In the genomic region with DNA sequence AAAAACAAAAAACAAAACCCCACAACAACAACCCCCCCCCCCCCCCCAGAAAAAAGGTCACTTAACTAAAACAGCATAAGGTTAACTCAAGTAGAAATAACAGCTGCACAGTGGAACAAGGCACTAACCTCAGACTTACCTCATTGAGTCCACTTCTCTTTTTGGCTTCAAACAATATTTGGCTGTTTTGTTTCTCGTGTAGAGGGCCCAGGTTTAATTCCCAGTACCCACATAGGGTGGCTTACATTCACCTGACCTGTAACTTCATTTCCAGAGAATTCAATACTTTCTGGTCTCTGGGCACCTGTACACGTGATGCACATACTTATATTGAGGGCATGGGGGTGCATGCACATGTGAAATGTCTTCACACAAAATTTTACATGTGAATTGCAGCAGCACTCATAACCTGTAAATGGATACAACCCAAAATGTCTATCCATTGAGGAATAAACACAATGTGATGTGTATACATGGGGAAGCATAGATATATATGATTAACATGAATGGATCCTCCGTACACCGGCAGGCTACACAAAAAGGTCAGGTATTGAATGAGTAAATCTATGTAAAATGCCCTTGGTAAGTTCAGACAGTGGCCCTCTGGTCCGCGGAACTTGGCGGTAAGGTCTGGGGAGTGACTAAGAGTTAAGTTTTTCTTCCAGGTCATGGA, we compare ENCODE assay signal across 9 mouse cellular contexts. TPM values are rescaled to one million over a fixed set of nuclear protein-coding genes. Genes with fewer than 3 reads are reported as not detected.
A peak's percentile ranks its signal among the peaks of the same experiment; 100 is the strongest.
DNase-seq lines count a peak whose midpoint lies in the region; ATAC-seq and TF ChIP-seq lines count a peak whose summit lies in the region.
"Had no signal": no experiment of that assay in that cellular context is flagged by ENCODE, and none has a peak within 500 bp of the region (broad histone marks: within the 10 kb centered on the region; RNA-seq: fewer than 3 reads in every experiment).

No protein-coding gene starts in this region.

- H3K9ac ChIP-seq in heart, embryonic 14.5 days (ENCODE audit: low read length) = no peak overlapping the region
- H3K9ac ChIP-seq in ES-Bruce4 (ENCODE audit: low read depth, poor library complexity, severe bottlenecking) = peak overlapping the region; percentile 73; the same call in 1 of the 2 replicates
- no peak overlapping the region for H3K9ac ChIP-seq in embryonic facial prominence, embryonic 14.5 days (ENCODE audit: low read depth, low read length)
- H3K9ac ChIP-seq in midbrain, embryonic 11.5 days (ENCODE audit: low read length) = no peak overlapping the region

- H3K9me3 ChIP-seq in heart, embryonic 14.5 days (ENCODE audit: control insufficient read depth, low read length) = no peaks in the 10 kb centered on the region
- no peaks in the 10 kb centered on the region for H3K9me3 ChIP-seq in ES-Bruce4 (replicated peaks; ENCODE audit: control insufficient read depth, insufficient read depth, low read length, poor library complexity, severe bottlenecking)
- no peaks in the 10 kb centered on the region for H3K9me3 ChIP-seq in embryonic facial prominence, embryonic 14.5 days (ENCODE audit: control insufficient read depth, low read length)
- H3K9me3 ChIP-seq in midbrain, embryonic 11.5 days (ENCODE audit: control insufficient read depth, low read length) = no peaks in the 10 kb centered on the region

- no peak for TF ChIP-seq POLR2A in ES-Bruce4 (IDR thresholded peaks at IDR 0.05; ENCODE audit: insufficient read depth, low read length)

- peaks cover 28% of the 10 kb centered on the region for H3K36me3 ChIP-seq in heart, embryonic 14.5 days (ENCODE audit: control insufficient read depth, insufficient read depth, low read length)
- peaks cover 32% of the 10 kb centered on the region for H3K36me3 ChIP-seq in ES-Bruce4 (ENCODE audit: control insufficient read depth, insufficient read depth, low read length, poor library complexity, severe bottlenecking)
- H3K36me3 ChIP-seq in embryonic facial prominence, embryonic 14.5 days (ENCODE audit: control insufficient read depth, insufficient read depth, low read length) = peaks cover 24% of the 10 kb centered on the region
- H3K36me3 ChIP-seq in midbrain, embryonic 11.5 days (ENCODE audit: control insufficient read depth, insufficient read depth, low read length) = peaks cover 9% of the 10 kb centered on the region; the same call in 1 of the 2 replicates

- intact Hi-C loops in heart, postnatal 10 days (cut with DNase I) = no loop called here
- intact Hi-C loops in left cerebral cortex, postnatal 25 days (cut with DNase I) = no loop called here

- no peak for TF ChIP-seq EP300 in ES-Bruce4 (IDR thresholded peaks at IDR 0.05; ENCODE audit: insufficient read depth, low read depth, low read length)

- H3K4me3 ChIP-seq in heart, embryonic 14.5 days (ENCODE audit: control insufficient read depth in 1 of 2, insufficient read depth in 1 of 2, low read depth in 1 of 2, low read length in 2 of 2) = no peak overlapping the region
- H3K4me3 ChIP-seq in ES-Bruce4 (ENCODE audit: low read depth, low read length) = peak overlapping the region; percentile 43
- peak overlapping the region; percentile 70 for H3K4me3 ChIP-seq in embryonic facial prominence, embryonic 14.5 days (ENCODE audit: low read depth, low read length)
- no peak overlapping the region for H3K4me3 ChIP-seq in midbrain, embryonic 11.5 days (ENCODE audit: low read depth, low read length)

- peaks cover 26 to 48% of the 10 kb centered on the region in 2 experiments for H3K4me1 ChIP-seq in heart, embryonic 14.5 days (ENCODE audit: control insufficient read depth in 2 of 2, insufficient read depth in 2 of 2, low read length in 2 of 2)
- H3K4me1 ChIP-seq in ES-Bruce4 (ENCODE audit: control insufficient read depth, insufficient read depth, low read length) = no peaks in the 10 kb centered on the region
- H3K4me1 ChIP-seq in embryonic facial prominence, embryonic 14.5 days (ENCODE audit: control insufficient read depth, insufficient read depth, low read length) = peaks cover 21% of the 10 kb centered on the region
- peaks cover 22% of the 10 kb centered on the region for H3K4me1 ChIP-seq in midbrain, embryonic 11.5 days (ENCODE audit: control insufficient read depth, insufficient read depth, low read length)

- ATAC-seq in heart, embryonic 14.5 days (ENCODE audit: insufficient number of reproducible peaks, insufficient read depth, low FRiP score, low read depth) = no peak
- ATAC-seq in embryonic facial prominence, embryonic 14.5 days (ENCODE audit: low read depth) = no peak
- ATAC-seq in midbrain, embryonic 11.5 days (ENCODE audit: low FRiP score) = no peak

- peak overlapping the region; percentile 85 for H3K4me2 ChIP-seq in heart, embryonic 14.5 days (ENCODE audit: low read length)
- peak overlapping the region; percentile 93; the same call in 1 of the 2 replicates for H3K4me2 ChIP-seq in embryonic facial prominence, embryonic 14.5 days (ENCODE audit: low read depth, low read length)
- peak overlapping the region; percentile 93; the same call in 1 of the 2 replicates for H3K4me2 ChIP-seq in midbrain, embryonic 11.5 days

- WGBS in heart, embryonic 14.5 days = 18% methylated on average over 7 of the region's 7 CpGs
- WGBS in embryonic facial prominence, embryonic 14.5 days = 15% methylated on average over 7 of the region's 7 CpGs
- WGBS in midbrain, embryonic 11.5 days = 13% methylated on average over 7 of the region's 7 CpGs

- no peak overlapping the region for H3K27ac ChIP-seq in heart, embryonic 14.5 days (replicated peaks in 1 of 2; ENCODE audit: control insufficient read depth in 1 of 2, insufficient read depth in 1 of 2, low read depth in 2 of 2, low read length in 2 of 2)
- no peak overlapping the region for H3K27ac ChIP-seq in ES-Bruce4 (ENCODE audit: insufficient read depth, low read length)
- peak overlapping the region; percentile 58 for H3K27ac ChIP-seq in embryonic facial prominence, embryonic 14.5 days (replicated peaks; ENCODE audit: low read depth, low read length)
- H3K27ac ChIP-seq in midbrain, embryonic 11.5 days (ENCODE audit: low read depth, low read length) = no peak overlapping the region

- H3K27me3 ChIP-seq in heart, embryonic 14.5 days (ENCODE audit: control insufficient read depth, insufficient read depth, low read length) = no peaks in the 10 kb centered on the region
- no peaks in the 10 kb centered on the region for H3K27me3 ChIP-seq in ES-Bruce4 (ENCODE audit: control insufficient read depth, insufficient read depth, low read length, poor library complexity, severe bottlenecking)
- H3K27me3 ChIP-seq in embryonic facial prominence, embryonic 14.5 days (replicated peaks; ENCODE audit: control insufficient read depth, insufficient read depth, low read length) = no peaks in the 10 kb centered on the region
- no peaks in the 10 kb centered on the region for H3K27me3 ChIP-seq in midbrain, embryonic 11.5 days (ENCODE audit: control insufficient read depth, insufficient read depth, low read length)

- no peak for TF ChIP-seq CTCF in ES-Bruce4 (IDR thresholded peaks at IDR 0.05; ENCODE audit: low read depth, low read length)

- DNase-seq in heart, postnatal 10 days = no peak
- DNase-seq in embryonic facial prominence, embryonic 14.5 days (ENCODE audit: low spot score) = no peak
- peak; percentile 85 for DNase-seq in midbrain, embryonic 11.5 days (ENCODE audit: low spot score, missing footprints)
- no peak for DNase-seq in layer of hippocampus, postnatal 36 days
- DNase-seq in right cerebral cortex, postnatal 4 days = no peak
- DNase-seq in left cerebral cortex, postnatal 25 days (ENCODE audit: low spot score in 2 of 2) = no peak
- DNase-seq: adrenal gland, postnatal 36 days had no signal

RNA-seq across cellular contexts. Expression of gene Lrsam1, which starts 4.2 kb away (rescaled TPM):
- polyA plus RNA-seq in heart, embryonic 14.5 days (2014; fragmentation: Nextera tagmentation; extraction: Ambion mirVana) = 6.3 and 7.4 TPM in 2 replicates
- total RNA-seq in heart, postnatal 10 days (2021) = 10 to 100 TPM; 10.7 to 16.2 TPM
- polyA plus RNA-seq in ES-Bruce4 (2011; ENCODE audit: insufficient read depth, insufficient read length, low read depth, missing spikeins) = 14.7 and 17.0 TPM in 2 replicates
- polyA plus RNA-seq in embryonic facial prominence, embryonic 14.5 days (2014; fragmentation: Nextera tagmentation; extraction: Ambion mirVana) = 9.2 and 10.9 TPM in 2 replicates
- 9.2 and 9.3 TPM in 2 replicates for polyA plus RNA-seq in midbrain, embryonic 11.5 days (2014; fragmentation: Nextera tagmentation; extraction: Ambion mirVana)
- 10 to 100 TPM; 32.4 to 34.7 TPM for total RNA-seq in layer of hippocampus, postnatal 36 days (2021)
- total RNA-seq in left cerebral cortex, postnatal 25 days (2021) = 10 to 100 TPM; 35.4 to 43.8 TPM

RNA-seq across cellular contexts. Expression of gene Rpl12, which starts 4.3 kb away (rescaled TPM):
- 112 and 129 TPM in 2 replicates for polyA plus RNA-seq in heart, embryonic 14.5 days (2014; fragmentation: Nextera tagmentation; extraction: Ambion mirVana)
- total RNA-seq in heart, postnatal 10 days (2021) = 100 to 1,000 TPM in 1 of 2 experiments, 10 to 100 TPM in 1; 94.4 to 121 TPM
- 114 and 117 TPM in 2 replicates for polyA plus RNA-seq in ES-Bruce4 (2011; ENCODE audit: insufficient read depth, insufficient read length, low read depth, missing spikeins)
- 224 and 237 TPM in 2 replicates for polyA plus RNA-seq in embryonic facial prominence, embryonic 14.5 days (2014; fragmentation: Nextera tagmentation; extraction: Ambion mirVana)
- polyA plus RNA-seq in midbrain, embryonic 11.5 days (2014; fragmentation: Nextera tagmentation; extraction: Ambion mirVana) = 129 and 155 TPM in 2 replicates
- 100 to 1,000 TPM; 110 to 112 TPM for total RNA-seq in layer of hippocampus, postnatal 36 days (2021)
- total RNA-seq in left cerebral cortex, postnatal 25 days (2021) = 100 to 1,000 TPM; 103 to 104 TPM

RNA-seq across cellular contexts. Expression of gene Slc2a8, which starts 16.2 kb away (rescaled TPM):
- polyA plus RNA-seq in heart, embryonic 14.5 days (2014; fragmentation: Nextera tagmentation; extraction: Ambion mirVana) = 16.9 and 17.1 TPM in 2 replicates
- total RNA-seq in heart, postnatal 10 days (2021) = 10 to 100 TPM; 17.3 to 17.9 TPM
- polyA plus RNA-seq in ES-Bruce4 (2011; ENCODE audit: insufficient read depth, insufficient read length, low read depth, missing spikeins) = 7.9 and 9.0 TPM in 2 replicates
- polyA plus RNA-seq in embryonic facial prominence, embryonic 14.5 days (2014; fragmentation: Nextera tagmentation; extraction: Ambion mirVana) = 12.2 and 15.7 TPM in 2 replicates
- polyA plus RNA-seq in midbrain, embryonic 11.5 days (2014; fragmentation: Nextera tagmentation; extraction: Ambion mirVana) = 8.4 and 9.5 TPM in 2 replicates
- total RNA-seq in layer of hippocampus, postnatal 36 days (2021) = 10 to 100 TPM; 18.4 to 18.9 TPM
- total RNA-seq in left cerebral cortex, postnatal 25 days (2021) = 10 to 100 TPM; 23.6 to 27.0 TPM

Comparison
In these comparisons a context has a peak if more than half of its experiments do, and no peak if none do; other contexts are left out.
1. H3K4me3 ChIP-seq: peak in ES-Bruce4 (single experiment) and embryonic facial prominence, embryonic 14.5 days (single experiment); none in heart, embryonic 14.5 days (0 of 2) and midbrain, embryonic 11.5 days (single experiment).
2. Peak in every context shown above with its lines, with median percentiles within 50 percentile points of each other: H3K4me2 ChIP-seq.